Mouse (Mus musculus) thymus, postnatal 10 days (tissue): Measurements from ENCODE around the gene Gm20911.
"Not testable (repeated sequence)": the region's sequence is repeated elsewhere in the genome, so short reads cannot be mapped to it uniquely, and the experiment has no call there.

ENCODE experiments used
- DNase-seq, 2 experiments: peaks; one replicate each; pipeline ENCODE4 v3.0.0; 2021; ENCODE audit warnings: low spot score in 2 of 2

Gene Gm20911

GRCm38 (mm10) chrY:81457707-81458106 is at the start of gene Gm20911:
Gene Gm20911, plus strand, starts transcription at chrY:81458007.
- not testable (repeated sequence) for DNase-seq
